In genomic region chr7:39544242-39545111, GRCm38 (mm10) we compare ENCODE assay signal across 8 mouse cellular contexts. TPM values are rescaled to one million over a fixed set of nuclear protein-coding genes. Genes with fewer than 3 reads are reported as not detected.
A peak's percentile ranks its signal among the peaks of the same experiment; 100 is the strongest.
DNase-seq lines count a peak whose midpoint lies in the region; ATAC-seq lines count a peak whose summit lies in the region.

No protein-coding gene starts in this region.

- ATAC-seq in megakaryocyte progenitor cell, adult 5-6 weeks (replicated peaks; ENCODE audit: poor library complexity): peak; percentile 98

- peak; percentile 91 for DNase-seq in adrenal gland, adult 2 months
- peak; percentile 92 for DNase-seq in embryo, embryonic 11 days
- DNase-seq in gastrocnemius, postnatal 14 days: peak; percentile 83
- DNase-seq in induced T-regulatory cell, adult 2 months (ENCODE audit: low read depth): peak; percentile 82
- DNase-seq in left cerebral cortex, postnatal 10 days (ENCODE audit: extremely low spot score in 1 of 2, low spot score in 2 of 2): peak; percentile 37 to 89
- peak; percentile 74 to 80 for DNase-seq in right cerebral cortex, postnatal 10 days (ENCODE audit: low spot score in 2 of 2)
- DNase-seq in urinary bladder, postnatal 14 days (ENCODE audit: low spot score): peak; percentile 82

- intact Hi-C loops in gastrocnemius, postnatal 14 days (cut with DNase I; ENCODE audit: low total_unique reads): no loop called here
- intact Hi-C loops in left cerebral cortex, postnatal 10 days (cut with DNase I): no loop called here

RNA-seq across cellular contexts. Expression of gene Zfp619, which starts 26.9 kb away (rescaled TPM):
- total RNA-seq in adrenal gland, adult 2 months (2021): 1 to 10 TPM; 2.3 to 2.6 TPM
- polyA plus RNA-seq in adrenal gland, adult 2 months (2012; rRNA removed): 0.07 and 0.12 TPM in 2 replicates
- 1 to 10 TPM in 1 of 2 experiments, under 1 TPM in 1; 1.00 to 1.1 TPM for total RNA-seq in gastrocnemius, postnatal 14 days (2021)
- 1 to 10 TPM; 4.5 to 5.2 TPM for total RNA-seq in left cerebral cortex, postnatal 10 days (2021)
- 3.8 and 3.9 TPM in 2 replicates for total RNA-seq in megakaryocyte progenitor cell, adult 5-6 weeks (2015)
- 2.4 and 3.1 TPM in 2 replicates for total RNA-seq in megakaryocyte progenitor cell, adult 5-6 weeks (2017)

Comparison
In these comparisons a context has a peak if more than half of its experiments do, and no peak if none do; other contexts are left out.
1. Peak in every context shown above with its lines: DNase-seq and ATAC-seq.